Mouse (Mus musculus) neural tube, embryonic 12.5 days (tissue): Measurements from ENCODE around the gene Wdr61. TPM values are rescaled to one million over a fixed set of nuclear protein-coding genes. Genes with fewer than 3 reads are reported as not detected.

Experiments
- ATAC-seq: fragments of 200-750 bp; cut with Nextera tagmentation; 2 replicates; pipeline ENCODE4 v1.8.0; 2017; ENCODE audit warnings: low read depth, mild to moderate bottlenecking, moderate TSS enrichment, moderate library complexity; ENCODE audit not compliant: low FRiP score
- H3K27ac ChIP-seq: fragments of 300-500 bp; sonication (generic); 2 replicates; pipeline ENCODE4 v1.5.1; 2016
- H3K27me3 ChIP-seq: fragments of 300-500 bp; sonication (generic); replicated peaks from 2 replicates; pipeline ENCODE4 v1.6.1; 2016; ENCODE audit warnings: mild to moderate bottlenecking
- H3K36me3 ChIP-seq: fragments of 300-500 bp; sonication (generic); 2 replicates; pipeline ENCODE4 v1.6.1; 2016; ENCODE audit warnings: mild to moderate bottlenecking
- H3K4me1 ChIP-seq: fragments of 300-500 bp; sonication (generic); 2 replicates; pipeline ENCODE4 v1.6.1; 2016
- H3K4me2 ChIP-seq: fragments of 300-500 bp; sonication (generic); replicated peaks from 2 replicates; pipeline ENCODE4 v1.6.1; 2016; ENCODE audit warnings: mild to moderate bottlenecking
- H3K4me3 ChIP-seq: fragments of 300-500 bp; sonication (generic); 2 replicates; pipeline ENCODE4 v1.5.1; 2016
- H3K9ac ChIP-seq: fragments of 300-500 bp; sonication (generic); 2 replicates; pipeline ENCODE4 v1.6.1; 2016; ENCODE audit warnings: mild to moderate bottlenecking
- H3K9me3 ChIP-seq: fragments of 300-500 bp; sonication (generic); 2 replicates; pipeline ENCODE4 v1.6.1; 2016; ENCODE audit warnings: mild to moderate bottlenecking
- WGBS: fragments of 180-500 bp; shearing (Covaris S2); methylation state at CpG from one replicate; pipeline ENCODE4 v1.1.7; 2016; 5-methylcytosine and 5-hydroxymethylcytosine counted together
- polyA plus RNA-seq: library from polyadenylated mRNA; unstranded; fragments of >200 nt; fragmentation: Nextera tagmentation; extraction: Ambion mirVana; gene quantifications from 2 replicates; pipeline ENCODE4 v1.2.1, GENCODE M21; 2016

The Wdr61 gene
- polyA plus RNA-seq, 1 experiment from 2014 or later: 114 TPM

GRCm38 (mm10) chr9:54722156-54722555, 12.2 kb downstream of the Wdr61 start:
- no peak overlapping the region for H3K4me3 ChIP-seq
- no peak overlapping the region for H3K4me2 ChIP-seq
- no peaks in the 10 kb centered on the region for H3K4me1 ChIP-seq
- no peak overlapping the region for H3K9ac ChIP-seq
- H3K27me3 ChIP-seq: no peaks in the 10 kb centered on the region
- H3K9me3 ChIP-seq: no peaks in the 10 kb centered on the region
- H3K36me3 ChIP-seq: peaks cover 83% of the 10 kb centered on the region
- 52% methylated on average over 7 of the region's 7 CpGs for WGBS
- no peak overlapping the region for H3K27ac ChIP-seq
- ATAC-seq: no peak

GRCm38 (mm10) chr9:54717527-54717926, 16.8 kb downstream of the Wdr61 start:
- H3K9ac ChIP-seq: no peak overlapping the region
- WGBS: 88% methylated on average over 3 of the region's 3 CpGs
- no peaks in the 10 kb centered on the region for H3K27me3 ChIP-seq
- H3K4me1 ChIP-seq: no peaks in the 10 kb centered on the region
- H3K36me3 ChIP-seq: peaks cover 77% of the 10 kb centered on the region
- no peaks in the 10 kb centered on the region for H3K9me3 ChIP-seq
- H3K4me3 ChIP-seq: no peak overlapping the region
- H3K27ac ChIP-seq: no peak overlapping the region
- ATAC-seq: no peak
- no peak overlapping the region for H3K4me2 ChIP-seq

GRCm38 (mm10) chr9:54715776-54716175, 18.5 kb downstream of the Wdr61 start:
- H3K9me3 ChIP-seq: no peaks in the 10 kb centered on the region
- H3K4me2 ChIP-seq: no peak overlapping the region
- no peak overlapping the region for H3K4me3 ChIP-seq
- no peak overlapping the region for H3K27ac ChIP-seq
- peaks cover 74% of the 10 kb centered on the region for H3K36me3 ChIP-seq
- ATAC-seq: no peak
- no peaks in the 10 kb centered on the region for H3K27me3 ChIP-seq
- 97% methylated on average over 3 of the region's 3 CpGs for WGBS
- no peaks in the 10 kb centered on the region for H3K4me1 ChIP-seq
- H3K9ac ChIP-seq: no peak overlapping the region

- H3K4me1 ChIP-seq: no peaks in the 10 kb centered on the region
- H3K4me2 ChIP-seq: no peak overlapping the region
- H3K4me3 ChIP-seq: no peak overlapping the region
- H3K27ac ChIP-seq: no peak overlapping the region
- no peaks in the 10 kb centered on the region for H3K9me3 ChIP-seq
- H3K27me3 ChIP-seq: no peaks in the 10 kb centered on the region
- H3K9ac ChIP-seq: no peak overlapping the region
- WGBS: 91% methylated on average over 5 of the region's 5 CpGs
- H3K36me3 ChIP-seq: peaks cover 17% of the 10 kb centered on the region
- no peak for ATAC-seq
Observed at GRCm38 (mm10) chr9:54708085-54708484, 26.2 kb downstream of the Wdr61 start.

GRCm38 (mm10) chr9:54707288-54707999, 26.9 kb downstream of the Wdr61 start:
- Histone ChIP-seq H3K36me3 (peaks cover 14% of the 10 kb centered on the region), H3K4me2 (no peak overlapping the region), H3K4me3 (no peak overlapping the region), H3K9me3 (no peaks in the 10 kb centered on the region), H3K4me1 (no peaks in the 10 kb centered on the region), H3K27me3 (no peaks in the 10 kb centered on the region), H3K27ac (no peak overlapping the region), H3K9ac (no peak overlapping the region)
- no peak for ATAC-seq
- 64% methylated on average over 8 of the region's 8 CpGs for WGBS

- Histone ChIP-seq H3K4me2 (no peak overlapping the region), H3K36me3 (peaks cover 3% of the 10 kb centered on the region; the same call in 1 of the 2 replicates), H3K4me1 (no peaks in the 10 kb centered on the region), H3K27me3 (peaks cover 9% of the 10 kb centered on the region; the same call in 1 of the 2 replicates), H3K27ac (no peak overlapping the region), H3K4me3 (no peak overlapping the region), H3K9me3 (no peaks in the 10 kb centered on the region), H3K9ac (no peak overlapping the region)
- ATAC-seq: no peak
- 52% methylated on average over 1 of the region's 1 CpGs for WGBS
Observed at GRCm38 (mm10) chr9:54705561-54705960, 28.8 kb downstream of the Wdr61 start.

- 79% methylated on average over 5 of the region's 5 CpGs for WGBS
- H3K4me3 ChIP-seq: no peak overlapping the region
- no peak overlapping the region for H3K27ac ChIP-seq
- no peaks in the 10 kb centered on the region for H3K9me3 ChIP-seq
- peaks cover 20% of the 10 kb centered on the region for H3K27me3 ChIP-seq
- H3K9ac ChIP-seq: no peak overlapping the region
- no peaks in the 10 kb centered on the region for H3K36me3 ChIP-seq
- no peak for ATAC-seq
- no peak overlapping the region for H3K4me2 ChIP-seq
- H3K4me1 ChIP-seq: 0 out of 2 replicates have a peak, but pooled peaks cover 8% of the 10 kb centered on the region
Observed at GRCm38 (mm10) chr9:54704361-54704760, 30.0 kb downstream of the Wdr61 start.

- WGBS: 79% methylated on average over 2 of the region's 2 CpGs
- Histone ChIP-seq H3K9me3 (no peaks in the 10 kb centered on the region), H3K4me2 (no peak overlapping the region), H3K36me3 (no peaks in the 10 kb centered on the region), H3K9ac (no peak overlapping the region), H3K4me1 (0 out of 2 replicates have a peak, but pooled peaks cover 16% of the 10 kb centered on the region), H3K4me3 (no peak overlapping the region), H3K27me3 (peaks cover 33% of the 10 kb centered on the region), H3K27ac (no peak overlapping the region)
- no peak for ATAC-seq
Observed at GRCm38 (mm10) chr9:54702581-54702980, 31.7 kb downstream of the Wdr61 start.

GRCm38 (mm10) chr9:54700746-54701145, 33.6 kb downstream of the Wdr61 start:
- Histone ChIP-seq H3K4me3 (no peak overlapping the region), H3K4me2 (peak overlapping the region; percentile 94; the same call in 1 of the 2 replicates), H3K9me3 (no peaks in the 10 kb centered on the region), H3K4me1 (0 out of 2 replicates have a peak, but pooled peaks cover 16% of the 10 kb centered on the region), H3K27ac (no peak overlapping the region), H3K36me3 (no peaks in the 10 kb centered on the region), H3K9ac (no peak overlapping the region), H3K27me3 (peaks cover 33% of the 10 kb centered on the region)
- 83% methylated on average over 7 of the region's 7 CpGs for WGBS
- ATAC-seq: no peak

- H3K27ac ChIP-seq: no peak overlapping the region
- peak overlapping the region; percentile 65 for H3K4me3 ChIP-seq
- no peaks in the 10 kb centered on the region for H3K36me3 ChIP-seq
- H3K9me3 ChIP-seq: no peaks in the 10 kb centered on the region
- ATAC-seq: no peak
- H3K4me1 ChIP-seq: 0 out of 2 replicates have a peak, but pooled peaks cover 16% of the 10 kb centered on the region
- H3K9ac ChIP-seq: peak overlapping the region; percentile 62
- H3K27me3 ChIP-seq: peaks cover 33% of the 10 kb centered on the region
- WGBS: 35% methylated on average over 9 of the region's 9 CpGs
- peak overlapping the region; percentile 94 for H3K4me2 ChIP-seq
Observed at GRCm38 (mm10) chr9:54700174-54700475, 34.2 kb downstream of the Wdr61 start.

- peaks cover 33% of the 10 kb centered on the region for H3K27me3 ChIP-seq
Observed at GRCm38 (mm10) chr9:54699345-54700173, 34.8 kb downstream of the Wdr61 start.

GRCm38 (mm10) chr9:54699087-54699344, 35.3 kb downstream of the Wdr61 start:
- H3K4me2 ChIP-seq: peak overlapping the region; percentile 94
- H3K9ac ChIP-seq: peak overlapping the region; percentile 62
- H3K4me1 ChIP-seq: 0 out of 2 replicates have a peak, but pooled peaks cover 16% of the 10 kb centered on the region
- H3K27ac ChIP-seq: no peak overlapping the region
- no peaks in the 10 kb centered on the region for H3K36me3 ChIP-seq
- peak; percentile 54; the same call in 1 of the 2 replicates for ATAC-seq
- H3K9me3 ChIP-seq: no peaks in the 10 kb centered on the region
- H3K4me3 ChIP-seq: peak overlapping the region; percentile 65
- peaks cover 33% of the 10 kb centered on the region for H3K27me3 ChIP-seq
- 10% methylated on average over 27 of the region's 27 CpGs for WGBS

More at GRCm38 (mm10) chr9:54699345-54700173, 34.8 kb downstream of the Wdr61 start:
- WGBS: under 1% methylated on average over 92 of the region's 92 CpGs
- H3K4me3 ChIP-seq: peak overlapping the region; percentile 65
- peak overlapping the region; percentile 62 for H3K9ac ChIP-seq
- no peaks in the 10 kb centered on the region for H3K36me3 ChIP-seq
- H3K27ac ChIP-seq: no peak overlapping the region
- peak overlapping the region; percentile 94 for H3K4me2 ChIP-seq
- H3K4me1 ChIP-seq: 0 out of 2 replicates have a peak, but pooled peaks cover 16% of the 10 kb centered on the region
- peak; percentile 69 for ATAC-seq
- H3K9me3 ChIP-seq: no peaks in the 10 kb centered on the region
